Mouse (Mus musculus): ENCODE data around the gene Gm28308. TPM values are rescaled to one million over a fixed set of nuclear protein-coding genes. Genes with fewer than 3 reads are reported as not detected.

Gm28308 gene
- polyA plus RNA-seq, 2 experiments, result not detected

GRCm38 (mm10) chr6:52236806-52237205, 23.7 kb upstream of the Gm28308 start:
- Histone ChIP-seq H3K4me3 (ENCODE audit: insufficient read depth in 1 of 2, low read depth in 2 of 2, low read length in 2 of 2) (no peak overlapping the region), H3K27me3 (ENCODE audit: control insufficient read depth, insufficient read depth, low read length) (peaks cover 100% of the 10 kb centered on the region), H3K9ac (replicated peaks) (no peak overlapping the region), H3K36me3 (replicated peaks; ENCODE audit: control insufficient read depth, insufficient read depth, low read depth) (no peaks in the 10 kb centered on the region), H3K27ac (no peak overlapping the region), H3K9me3 (ENCODE audit: control insufficient read depth, low read length) (no peaks in the 10 kb centered on the region), H3K4me1 (replicated peaks; ENCODE audit: control insufficient read depth in 2 of 2, insufficient read depth in 2 of 2, low read length in 1 of 2) (no peaks in the 10 kb centered on the region), H3K4me2 (ENCODE audit: low read depth) (no peak overlapping the region)
- TF ChIP-seq CTCF (IDR thresholded peaks at IDR 0.05; ENCODE audit: low read depth) (no peak), EP300 (IDR thresholded peaks at IDR 0.05; ENCODE audit: low read depth) (no peak)
- ATAC-seq (ENCODE audit: insufficient read depth), result no peak
- no peak for DNase-seq (ENCODE audit: low read depth in 3 of 3, low spot score in 3 of 3)
- 23% methylated on average over 3 of the region's 3 CpGs for whole genome bisulfite sequencing (ENCODE audit: insufficient replicate concordance)

GRCm38 (mm10) chr6:52235866-52236265, 22.7 kb upstream of the Gm28308 start:
- H3K27me3 ChIP-seq (ENCODE audit: control insufficient read depth, insufficient read depth, low read length), result peaks cover 99% of the 10 kb centered on the region
- DNase-seq (ENCODE audit: low read depth in 3 of 3, low spot score in 3 of 3) (no peak), ATAC-seq (ENCODE audit: insufficient read depth) (no peak)
- 28% methylated on average over 6 of the region's 6 CpGs for WGBS (ENCODE audit: insufficient replicate concordance)
- no peaks in the 10 kb centered on the region for H3K36me3 ChIP-seq (replicated peaks; ENCODE audit: control insufficient read depth, insufficient read depth, low read depth)
- H3K9me3 ChIP-seq (ENCODE audit: control insufficient read depth, low read length), result no peaks in the 10 kb centered on the region
- H3K4me2 ChIP-seq (ENCODE audit: low read depth), result no peak overlapping the region
- H3K9ac ChIP-seq (replicated peaks), result no peak overlapping the region
- TF ChIP-seq CTCF (IDR thresholded peaks at IDR 0.05; ENCODE audit: low read depth) (no peak), EP300 (IDR thresholded peaks at IDR 0.05; ENCODE audit: low read depth) (no peak)
- no peak overlapping the region for H3K4me3 ChIP-seq (ENCODE audit: insufficient read depth in 1 of 2, low read depth in 2 of 2, low read length in 2 of 2)
- H3K27ac ChIP-seq, result no peak overlapping the region
- H3K4me1 ChIP-seq (replicated peaks; ENCODE audit: control insufficient read depth in 2 of 2, insufficient read depth in 2 of 2, low read length in 1 of 2), result no peaks in the 10 kb centered on the region

- no peak overlapping the region for H3K9ac ChIP-seq (replicated peaks)
- H3K4me1 ChIP-seq (replicated peaks; ENCODE audit: control insufficient read depth in 2 of 2, insufficient read depth in 2 of 2, low read length in 1 of 2), result no peaks in the 10 kb centered on the region
- no peaks in the 10 kb centered on the region for H3K36me3 ChIP-seq (replicated peaks; ENCODE audit: control insufficient read depth, insufficient read depth, low read depth)
- no peak overlapping the region for H3K27ac ChIP-seq
- H3K4me2 ChIP-seq (ENCODE audit: low read depth), result no peak overlapping the region
- WGBS (ENCODE audit: insufficient replicate concordance), result 38% methylated on average over 9 of the region's 9 CpGs
- TF ChIP-seq CTCF (IDR thresholded peaks at IDR 0.05; ENCODE audit: low read depth) (no peak), EP300 (IDR thresholded peaks at IDR 0.05; ENCODE audit: low read depth) (no peak)
- ATAC-seq (ENCODE audit: insufficient read depth) (no peak), DNase-seq (ENCODE audit: low read depth in 3 of 3, low spot score in 3 of 3) (no peak)
- no peak overlapping the region for H3K4me3 ChIP-seq (ENCODE audit: insufficient read depth in 1 of 2, low read depth in 2 of 2, low read length in 2 of 2)
- H3K9me3 ChIP-seq (ENCODE audit: control insufficient read depth, low read length), result no peaks in the 10 kb centered on the region
- peaks cover 99% of the 10 kb centered on the region for H3K27me3 ChIP-seq (ENCODE audit: control insufficient read depth, insufficient read depth, low read length)
These were observed 22.1 kb upstream of the Gm28308 start for GRCm38 (mm10) chr6:52235267-52235666.

- no peak overlapping the region for H3K9ac ChIP-seq (replicated peaks)
- H3K4me2 ChIP-seq (ENCODE audit: low read depth), result no peak overlapping the region
- H3K27me3 ChIP-seq (ENCODE audit: control insufficient read depth, insufficient read depth, low read length), result peaks cover 99% of the 10 kb centered on the region
- TF ChIP-seq CTCF (IDR thresholded peaks at IDR 0.05; ENCODE audit: low read depth) (no peak), EP300 (IDR thresholded peaks at IDR 0.05; ENCODE audit: low read depth) (no peak)
- WGBS (ENCODE audit: insufficient replicate concordance), result 2% methylated on average over 61 of the region's 68 CpGs
- no peaks in the 10 kb centered on the region for H3K36me3 ChIP-seq (replicated peaks; ENCODE audit: control insufficient read depth, insufficient read depth, low read depth)
- no peak overlapping the region for H3K27ac ChIP-seq
- no peak overlapping the region for H3K4me3 ChIP-seq (ENCODE audit: insufficient read depth in 1 of 2, low read depth in 2 of 2, low read length in 2 of 2)
- no peak for DNase-seq (ENCODE audit: low read depth in 3 of 3, low spot score in 3 of 3)
- ATAC-seq (ENCODE audit: insufficient read depth), result no peak
- H3K4me1 ChIP-seq (replicated peaks; ENCODE audit: control insufficient read depth in 2 of 2, insufficient read depth in 2 of 2, low read length in 1 of 2), result no peaks in the 10 kb centered on the region
- no peaks in the 10 kb centered on the region for H3K9me3 ChIP-seq (ENCODE audit: control insufficient read depth, low read length)
These were observed 21.4 kb upstream of the Gm28308 start for GRCm38 (mm10) chr6:52234428-52235140.

- peaks cover 99% of the 10 kb centered on the region for H3K27me3 ChIP-seq (ENCODE audit: control insufficient read depth, insufficient read depth, low read length)
- no peak for ATAC-seq (ENCODE audit: insufficient read depth)
These were observed 20.6 kb upstream of the Gm28308 start for GRCm38 (mm10) chr6:52233546-52234427.

More at GRCm38 (mm10) chr6:52233546-52234427, 20.6 kb upstream of the Gm28308 start:
- 2% methylated on average over 63 of the region's 70 CpGs for WGBS (ENCODE audit: insufficient replicate concordance)
- DNase-seq (ENCODE audit: low read depth in 3 of 3, low spot score in 3 of 3), result no peak
- Histone ChIP-seq H3K9ac (replicated peaks) (no peak overlapping the region), H3K4me1 (replicated peaks; ENCODE audit: control insufficient read depth in 2 of 2, insufficient read depth in 2 of 2, low read length in 1 of 2) (no peaks in the 10 kb centered on the region), H3K4me3 (ENCODE audit: insufficient read depth in 1 of 2, low read depth in 2 of 2, low read length in 2 of 2) (no peak overlapping the region), H3K36me3 (replicated peaks; ENCODE audit: control insufficient read depth, insufficient read depth, low read depth) (no peaks in the 10 kb centered on the region), H3K27ac (no peak overlapping the region), H3K9me3 (ENCODE audit: control insufficient read depth, low read length) (no peaks in the 10 kb centered on the region), H3K4me2 (ENCODE audit: low read depth) (no peak overlapping the region)
- no peak for TF ChIP-seq EP300 (IDR thresholded peaks at IDR 0.05; ENCODE audit: low read depth)

Data from liver, embryonic 14.5 days (tissue).